Mouse (Mus musculus): Measurements from ENCODE around the gene Piwil4. TPM values are rescaled to one million over a fixed set of nuclear protein-coding genes. Genes with fewer than 3 reads are reported as not detected.
A peak's percentile ranks its signal among the peaks of the same experiment; 100 is the strongest.

Gene Piwil4
- total and polyA plus RNA-seq, 3 experiments, result 0.04 to 0.11 TPM; not detected in 1

DNA sequence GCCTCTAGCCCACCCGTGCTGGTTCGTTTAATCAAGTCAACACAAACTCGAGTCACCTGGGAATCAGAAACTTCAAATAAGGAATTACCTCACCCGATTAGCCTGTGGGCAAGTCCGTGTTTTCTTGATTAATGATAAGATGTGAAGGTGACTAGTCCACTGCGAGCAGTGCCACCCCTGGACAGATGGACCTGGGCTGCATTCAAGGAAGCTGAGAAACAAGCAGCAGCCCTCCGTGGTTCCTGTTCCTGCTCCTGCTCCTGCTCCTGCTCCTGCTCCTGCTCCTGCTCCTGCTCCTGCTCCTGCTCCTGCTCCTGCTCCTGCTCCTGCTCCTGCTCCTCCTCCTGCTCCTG lies 41.3 kb downstream of the Piwil4 start:
- Histone ChIP-seq H3K4me2 (ENCODE audit: insufficient read depth, low read depth, poor library complexity, severe bottlenecking) (no peak overlapping the region), H3K79me2 (replicated peaks; ENCODE audit: control insufficient read depth, extremely low read depth, insufficient read depth, poor library complexity, severe bottlenecking) (no peaks in the 10 kb centered on the region), H3K36me3 (replicated peaks in 1 of 2; ENCODE audit: control insufficient read depth in 1 of 2, insufficient read depth in 1 of 2, low read length in 1 of 2) (no peaks in the 10 kb centered on the region), H3K9ac (ENCODE audit: insufficient read depth, low read depth) (no peak overlapping the region), H3K4me1 (ENCODE audit: control insufficient read depth in 1 of 2, insufficient read depth in 2 of 2) (no peaks in the 10 kb centered on the region), H3K27me3 (replicated peaks) (no peaks in the 10 kb centered on the region), H3K4me3 (replicated peaks in 1 of 3; ENCODE audit: low read depth in 2 of 3, low read length in 2 of 3, poor library complexity in 1 of 3) (no peak overlapping the region), H3K9me3 (replicated peaks; ENCODE audit: low read length) (no peaks in the 10 kb centered on the region), H3K27ac (ENCODE audit: insufficient read depth, low read depth) (no peak overlapping the region)
- dilution Hi-C loops (cut with MboI; ENCODE audit: extremely low pct_ligation_motif_present, extremely low pct_unique_long_range_greater_than_20kb, low sequenced_read_pairs) (no loop called here), in situ Hi-C loops (cut with MboI; ENCODE audit: low pct_ligation_motif_present, low pct_unique_long_range_greater_than_20kb, low sequenced_read_pairs) (loop anchor here (25.0 kb wide), 1 partner anchor 812 kb away; no protein-coding TSS in a partner anchor)
- no peak for DNase-seq (ENCODE audit: extremely low read depth)
- TF ChIP-seq HCFC1 (IDR thresholded peaks at IDR 0.05; ENCODE audit: low read depth, low read length), result no peak
- TF ChIP-seq KAT2A (IDR thresholded peaks at IDR 0.05; ENCODE audit: insufficient replicate concordance, low read length), result no peak
- TF ChIP-seq ZKSCAN1 (IDR thresholded peaks at IDR 0.05; ENCODE audit: borderline replicate concordance, low read depth, low read length), result no peak
- no peak for TF ChIP-seq RAD21 (IDR thresholded peaks at IDR 0.05; ENCODE audit: low read depth, low read length)
- no peak for TF ChIP-seq USF2 (conservative IDR thresholded peaks at IDR 0.05; ENCODE audit: low read depth, low read length)
- TF ChIP-seq E2F4 (IDR thresholded peaks at IDR 0.05; ENCODE audit: insufficient replicate concordance, low read depth, low read length), result no peak
- TF ChIP-seq POLR2A (IDR thresholded peaks at IDR 0.05; ENCODE audit: low read depth, low read length), result no peak
- no peak for TF ChIP-seq PAX5 (IDR thresholded peaks at IDR 0.05; ENCODE audit: low read length)
- TF ChIP-seq MEF2A (IDR thresholded peaks at IDR 0.05; ENCODE audit: borderline replicate concordance, low read depth, low read length), result no peak
- no peak for TF ChIP-seq TCF12 (IDR thresholded peaks at IDR 0.05; ENCODE audit: low read depth, low read length)
- no peak for TF ChIP-seq ETS1 (conservative IDR thresholded peaks at IDR 0.05; ENCODE audit: low read depth, low read length)
- TF ChIP-seq MXI1 (IDR thresholded peaks at IDR 0.05; ENCODE audit: low read depth, low read length), result no peak

DNA sequence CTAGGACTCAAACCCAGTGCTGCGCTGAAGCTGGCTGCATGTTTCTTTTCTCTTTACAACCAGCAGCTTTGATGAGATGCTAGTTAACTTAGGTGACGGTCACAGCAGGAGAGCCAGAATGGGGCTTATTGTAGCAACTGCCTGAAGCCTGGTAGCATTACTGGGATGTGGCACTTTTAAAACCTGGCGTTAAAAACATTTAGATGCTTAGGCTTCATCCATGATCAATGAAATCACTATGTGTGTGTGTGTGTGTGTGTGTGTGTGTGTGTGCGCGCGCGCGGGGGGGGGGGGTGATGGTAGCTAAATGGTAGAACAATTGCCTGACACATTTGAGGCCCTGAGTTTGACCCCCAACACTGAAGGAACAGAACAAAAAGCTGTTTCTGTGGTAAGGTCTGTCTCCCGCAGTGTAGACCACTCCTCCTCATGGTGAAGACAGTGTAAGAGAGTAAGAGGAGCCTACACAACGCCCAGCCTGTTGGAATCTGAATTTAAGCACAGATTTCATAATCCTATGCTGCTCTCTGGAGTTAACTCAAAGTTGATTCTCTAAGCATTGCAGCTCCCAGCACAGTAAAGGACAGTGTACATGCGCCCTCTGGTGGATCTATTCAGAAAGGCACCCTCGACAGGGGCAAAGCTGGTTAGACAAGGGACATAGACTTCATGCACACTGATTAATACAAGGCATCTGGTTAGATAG lies 41.8 kb downstream of the Piwil4 start:
- no peak overlapping the region for H3K9ac ChIP-seq (ENCODE audit: insufficient read depth, low read depth)
- H3K9me3 ChIP-seq (replicated peaks; ENCODE audit: low read length), result no peaks in the 10 kb centered on the region
- H3K4me3 ChIP-seq (replicated peaks in 1 of 3; ENCODE audit: low read depth in 2 of 3, low read length in 2 of 3, poor library complexity in 1 of 3), result no peak overlapping the region
- dilution Hi-C loops (cut with MboI; ENCODE audit: extremely low pct_ligation_motif_present, extremely low pct_unique_long_range_greater_than_20kb, low sequenced_read_pairs) (no loop called here), in situ Hi-C loops (cut with MboI; ENCODE audit: low pct_ligation_motif_present, low pct_unique_long_range_greater_than_20kb, low sequenced_read_pairs) (loop anchor here (25.0 kb wide), 1 partner anchor 811 kb away; no protein-coding TSS in a partner anchor)
- H3K27me3 ChIP-seq (replicated peaks), result no peaks in the 10 kb centered on the region
- no peak overlapping the region for H3K4me2 ChIP-seq (ENCODE audit: insufficient read depth, low read depth, poor library complexity, severe bottlenecking)
- H3K27ac ChIP-seq (ENCODE audit: insufficient read depth, low read depth), result no peak overlapping the region
- H3K4me1 ChIP-seq (ENCODE audit: control insufficient read depth in 1 of 2, insufficient read depth in 2 of 2), result no peaks in the 10 kb centered on the region
- H3K79me2 ChIP-seq (replicated peaks; ENCODE audit: control insufficient read depth, extremely low read depth, insufficient read depth, poor library complexity, severe bottlenecking), result no peaks in the 10 kb centered on the region
- peak; percentile 85 for DNase-seq (ENCODE audit: extremely low read depth)
- H3K36me3 ChIP-seq (replicated peaks in 1 of 2; ENCODE audit: control insufficient read depth in 1 of 2, insufficient read depth in 1 of 2, low read length in 1 of 2), result no peaks in the 10 kb centered on the region
- peak; percentile 98 for TF ChIP-seq RAD21 (IDR thresholded peaks at IDR 0.05; ENCODE audit: low read depth, low read length)
- no peak for TF ChIP-seq UBTF (IDR thresholded peaks at IDR 0.05; ENCODE audit: low read depth, low read length)
- TF ChIP-seq CHD1 (IDR thresholded peaks at IDR 0.05; ENCODE audit: low read depth, low read length), result no peak
- TF ChIP-seq CTCF (conservative IDR thresholded peaks at IDR 0.05 in 1 of 2, IDR thresholded peaks at IDR 0.05 in 1 of 2; ENCODE audit: low read depth in 2 of 2, low read length in 2 of 2), result peak; percentile 91 to 98
- TF ChIP-seq SMC3 (IDR thresholded peaks at IDR 0.05; ENCODE audit: low read depth, low read length), result peak; percentile 92
- peak; percentile 85 for TF ChIP-seq ZC3H11A (IDR thresholded peaks at IDR 0.05; ENCODE audit: low read depth, low read length)
- TF ChIP-seq ZKSCAN1 (IDR thresholded peaks at IDR 0.05; ENCODE audit: borderline replicate concordance, low read depth, low read length), result no peak
